Mouse (Mus musculus): ENCODE measurements around the gene Gm10228.
"Not testable (repeated sequence)": the region's sequence is repeated elsewhere in the genome, so short reads cannot be mapped to it uniquely, and the experiment has no call there.

The Gm10228 gene

GRCm38 (mm10) chr16:89041372-89041771, at the start of gene Gm10228:
Gene Gm10228 (minus strand): TSS chr16:89041472.
- DNase-seq, result not testable (repeated sequence)

GRCm38 (mm10) chr16:89071041-89071440, 29.8 kb upstream of the Gm10228 start:
- not testable (repeated sequence) for DNase-seq

GRCm38 (mm10) chr16:89063902-89064301, 22.6 kb upstream of the Gm10228 start, which contains the start of gene 1110025L11Rik:
Gene 1110025L11Rik (minus strand): TSS chr16:89064002.
- DNase-seq, result not testable (repeated sequence)

- no peak for DNase-seq
Observed at GRCm38 (mm10) chr16:89047783-89048182, 6.5 kb upstream of the Gm10228 start, which contains the start of gene Krtap6-5. Gene Krtap6-5 (minus strand): TSS chr16:89047883.

- DNase-seq, result not testable (repeated sequence)
Observed at GRCm38 (mm10) chr16:89031399-89031798, 9.9 kb downstream of the Gm10228 start, which contains the start of gene Krtap6-1. Gene Krtap6-1 (plus strand): TSS chr16:89031699.

- not testable (repeated sequence) for DNase-seq
Observed at GRCm38 (mm10) chr16:89014984-89015383, 26.3 kb downstream of the Gm10228 start, which contains the start of gene Gm10229. Gene Gm10229 (plus strand): TSS chr16:89015284.

- DNase-seq, result no peak
Observed at GRCm38 (mm10) chr16:89013973-89014372, 27.3 kb downstream of the Gm10228 start.

GRCm38 (mm10) chr16:89010659-89011058, 30.6 kb downstream of the Gm10228 start, which contains the start of gene Krtap22-2:
Gene Krtap22-2 (minus strand): TSS chr16:89010759.
- no peak for DNase-seq
